Mouse (Mus musculus) layer of hippocampus, adult 2 months (tissue): ENCODE data around the gene Tbc1d7. TPM values are rescaled to one million over a fixed set of nuclear protein-coding genes. Genes with fewer than 3 reads are reported as not detected.

Experiments
- DNase-seq, 2 experiments: peaks; one replicate each; pipeline ENCODE4 v3.0.0; 2022; ENCODE audit warnings: low spot score in 2 of 2
- H3K27ac ChIP-seq: fragments of 200-600 bp; 2 replicates; pipeline ENCODE4 v1.8.1; 2022
- H3K4me3 ChIP-seq: fragments of 200-600 bp; 2 replicates; pipeline ENCODE4 v1.8.1; 2022; ENCODE audit warnings: mild to moderate bottlenecking
- CTCF ChIP-seq: fragments of 200-600 bp; conservative IDR thresholded peaks from 2 replicates; pipeline ENCODE4 v1.8.1; 2022; ENCODE audit warnings: antibody characterized with exemption, mild to moderate bottlenecking, moderate library complexity
- total RNA-seq, 2 experiments: library from RNA; stranded (reverse); gene quantifications; 2 replicates each; pipeline ENCODE4 v1.2.3; 2021

Gene Tbc1d7
- total RNA-seq, 2 experiments from 2014 or later = 26.0 to 27.2 TPM

- no peak for DNase-seq
- TF ChIP-seq CTCF = no peak
- Histone ChIP-seq H3K4me3 (no peak overlapping the region), H3K27ac (no peak overlapping the region)
These were observed 16.4 kb upstream of the Tbc1d7 start for GRCm38 (mm10) chr13:43187736-43188135.

GRCm38 (mm10) chr13:43183248-43184055, 12.2 kb upstream of the Tbc1d7 start:
- Histone ChIP-seq H3K27ac (peak overlapping the region; percentile 43; the same call in 1 of the 2 replicates), H3K4me3 (peak overlapping the region; percentile 32)
- no peak for DNase-seq
- no peak for TF ChIP-seq CTCF

- peak; percentile 96 for TF ChIP-seq CTCF
- Histone ChIP-seq H3K4me3 (peak overlapping the region; percentile 32), H3K27ac (peak overlapping the region; percentile 43; the same call in 1 of the 2 replicates)
- DNase-seq = peak; percentile 85 to 89
These were observed 11.3 kb upstream of the Tbc1d7 start for GRCm38 (mm10) chr13:43182465-43183201.

- no peak for DNase-seq
- Histone ChIP-seq H3K4me3 (no peak overlapping the region), H3K27ac (no peak overlapping the region)
- TF ChIP-seq CTCF = no peak
These were observed 9.8 kb upstream of the Tbc1d7 start for GRCm38 (mm10) chr13:43181104-43181503.

GRCm38 (mm10) chr13:43177317-43177716, 6.0 kb upstream of the Tbc1d7 start:
- DNase-seq = no peak
- H3K4me3 ChIP-seq = no peak overlapping the region
- TF ChIP-seq CTCF = no peak
- no peak overlapping the region for H3K27ac ChIP-seq

- no peak overlapping the region for H3K4me3 ChIP-seq
- no peak for DNase-seq
- TF ChIP-seq CTCF = no peak
- no peak overlapping the region for H3K27ac ChIP-seq
These were observed 5.4 kb upstream of the Tbc1d7 start for GRCm38 (mm10) chr13:43176676-43177075.

GRCm38 (mm10) chr13:43173262-43173661, 2.0 kb upstream of the Tbc1d7 start:
- peak; percentile 98 for TF ChIP-seq CTCF
- H3K4me3 ChIP-seq = no peak overlapping the region

GRCm38 (mm10) chr13:43172036-43172713, 874 bp upstream of the Tbc1d7 start:
- TF ChIP-seq CTCF = peak; percentile 58
- H3K4me3 ChIP-seq = peak overlapping the region; percentile 80
- peak in 1 of 2 experiments; percentile 28 for DNase-seq
- peak overlapping the region; percentile 95; the same call in 1 of the 2 replicates for H3K27ac ChIP-seq

More at GRCm38 (mm10) chr13:43173262-43173661, 2.0 kb upstream of the Tbc1d7 start:
- peak; percentile 77 to 87 for DNase-seq
- H3K27ac ChIP-seq = no peak overlapping the region

- no peak overlapping the region for H3K27ac ChIP-seq
- DNase-seq = no peak
- H3K4me3 ChIP-seq = no peak overlapping the region
- peak; percentile 19; the same call in 1 of the 2 replicates for TF ChIP-seq CTCF
These were observed 3.6 kb downstream of the Tbc1d7 start for GRCm38 (mm10) chr13:43167721-43168120.

GRCm38 (mm10) chr13:43159429-43159828, 11.9 kb downstream of the Tbc1d7 start:
- no peak for DNase-seq
- TF ChIP-seq CTCF = no peak
- Histone ChIP-seq H3K4me3 (no peak overlapping the region), H3K27ac (no peak overlapping the region)

- H3K27ac ChIP-seq = no peak overlapping the region
- no peak for DNase-seq
- TF ChIP-seq CTCF = no peak
- no peak overlapping the region for H3K4me3 ChIP-seq
These were observed 13.0 kb downstream of the Tbc1d7 start for GRCm38 (mm10) chr13:43158281-43158680.

GRCm38 (mm10) chr13:43157370-43157769, 13.9 kb downstream of the Tbc1d7 start:
- no peak overlapping the region for H3K4me3 ChIP-seq
- no peak for DNase-seq
- no peak for TF ChIP-seq CTCF
- H3K27ac ChIP-seq = no peak overlapping the region
